Mouse (Mus musculus): Measurements from ENCODE around the gene Galnt7.

Gene Galnt7

GRCm38 (mm10) chr8:57498847-57499511 is 153.9 kb downstream of the Galnt7 start:
- no peak for DNase-seq (ENCODE audit: low read depth)

GRCm38 (mm10) chr8:57498494-57498846 is 154.4 kb downstream of the Galnt7 start:
- DNase-seq (ENCODE audit: low read depth) = no peak

- DNase-seq (ENCODE audit: low read depth) = no peak
These were observed 161.0 kb downstream of the Galnt7 start for GRCm38 (mm10) chr8:57491873-57492272.

DNA sequence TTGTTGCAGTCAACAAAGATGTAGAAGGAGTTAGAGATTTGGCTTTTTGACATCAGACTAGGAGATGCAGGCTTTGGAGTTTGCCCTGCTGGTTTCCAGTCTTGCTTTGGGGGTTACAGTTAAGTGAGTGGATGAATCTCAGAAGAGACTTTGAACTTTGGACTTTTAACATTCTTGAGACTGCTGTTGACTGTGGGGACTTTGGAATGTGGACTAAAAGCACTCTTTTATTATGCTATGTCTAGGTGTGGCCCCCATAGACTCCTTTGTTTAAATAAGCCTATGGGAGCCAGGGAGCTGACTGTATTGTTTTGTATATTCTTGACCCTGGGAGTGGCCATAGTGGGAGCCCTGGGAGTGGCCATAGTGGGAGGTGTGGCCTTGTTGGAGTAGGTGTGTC is 162.9 kb downstream of the Galnt7 start:
- DNase-seq (ENCODE audit: low read depth) = no peak

GRCm38 (mm10) chr8:57489366-57489765 is 163.5 kb downstream of the Galnt7 start:
- no peak for DNase-seq (ENCODE audit: low read depth)

- DNase-seq (ENCODE audit: low read depth) = peak; percentile 84
These were observed 164.5 kb downstream of the Galnt7 start for GRCm38 (mm10) chr8:57488312-57488765.

- peak; percentile 99 for DNase-seq (ENCODE audit: low read depth)
These were observed 165.2 kb downstream of the Galnt7 start, which contains the start of gene Sap30 for GRCm38 (mm10) chr8:57487441-57488155. Gene Sap30 (minus strand): TSS chr8:57487860.

DNA sequence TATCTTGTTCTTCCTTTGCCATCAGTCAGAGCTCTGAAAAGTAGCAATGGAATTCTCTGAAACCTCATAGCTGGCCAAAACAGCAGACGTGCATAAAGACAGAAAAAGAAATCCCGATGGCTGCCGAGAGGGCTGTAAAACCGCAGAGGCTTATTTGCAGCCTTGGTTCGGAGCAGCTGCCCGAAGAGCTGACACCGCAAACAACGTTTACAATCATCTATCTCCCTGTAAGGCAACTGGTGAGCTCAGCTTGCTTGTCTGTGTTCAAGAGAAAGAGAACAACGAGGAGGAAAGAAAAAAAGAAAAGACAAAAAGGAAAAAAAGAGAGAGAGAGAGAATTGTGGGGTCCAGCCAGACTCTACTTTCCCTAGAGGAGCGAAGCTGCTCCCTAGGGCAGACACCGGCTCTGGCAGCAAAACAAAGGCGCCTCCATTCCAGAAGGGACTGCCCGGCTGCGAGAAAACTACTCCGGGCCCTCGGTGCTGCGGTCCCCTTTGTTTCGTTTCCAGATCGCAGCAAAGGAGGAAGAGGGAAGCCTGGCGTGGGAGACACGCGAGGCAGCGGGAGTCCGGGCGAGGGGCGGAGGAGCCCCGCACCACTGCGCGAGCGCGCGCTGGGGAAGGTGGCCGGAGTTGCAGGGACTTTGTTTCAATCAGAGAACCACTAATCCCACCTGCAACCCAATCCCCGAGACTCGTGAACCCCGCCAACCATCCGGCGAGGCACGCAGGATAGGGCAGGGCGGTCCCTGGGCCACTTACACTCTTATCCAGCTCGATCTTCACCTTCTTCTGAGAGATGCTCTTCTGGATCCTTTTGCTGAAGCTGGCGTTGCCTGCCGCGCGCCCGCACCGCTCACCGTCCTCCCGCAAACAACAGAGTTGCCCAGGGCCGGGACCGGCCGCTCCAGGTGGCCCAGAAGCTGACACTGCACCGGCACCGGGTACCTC is 166.1 kb downstream of the Galnt7 start:
- DNase-seq (ENCODE audit: low read depth) = peak; percentile 63

GRCm38 (mm10) chr8:57480606-57481005 is 172.2 kb downstream of the Galnt7 start:
- no peak for DNase-seq (ENCODE audit: low read depth)

GRCm38 (mm10) chr8:57479700-57480099 is 173.1 kb downstream of the Galnt7 start:
- DNase-seq (ENCODE audit: low read depth) = no peak

DNA sequence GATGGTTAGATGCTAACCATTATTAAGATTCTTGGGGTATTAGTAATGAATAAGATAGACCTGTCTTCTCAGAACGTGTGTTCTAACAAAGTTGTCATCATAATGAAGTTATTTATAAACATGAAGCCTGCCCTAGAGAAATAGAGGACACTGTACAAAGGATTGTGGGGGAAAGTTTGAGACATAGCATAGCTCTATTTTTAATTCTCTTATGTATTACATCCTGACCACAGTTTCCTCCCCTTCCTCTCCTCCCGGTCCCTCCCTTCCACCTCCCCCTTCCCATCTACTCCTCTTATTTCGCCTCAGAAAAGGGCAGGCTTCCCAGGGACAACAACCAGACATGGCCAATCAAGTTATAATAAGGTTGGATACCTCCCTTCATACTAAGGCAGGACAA is 174.4 kb downstream of the Galnt7 start:
- DNase-seq (ENCODE audit: low read depth) = no peak

Measured in NIH3T3 (cell line).